Mouse (Mus musculus) CH12.LX (cell line): ENCODE results near the gene Olfr825.

Experiments
- CHD2 ChIP-seq: IDR thresholded peaks from 2 replicates; pipeline ENCODE4 v1.6.1; 2011; ENCODE audit warnings: low read length, improper control_type of control experiment
- CTCF ChIP-seq, 2 experiments: IDR thresholded peaks in 1 of 2; conservative IDR thresholded peaks in 1 of 2; 2 replicates each; pipeline ENCODE4 v1.5.1; 2011 to 2012; ENCODE audit warnings: low read depth in 2 of 2, low read length in 2 of 2, improper control_type of control experiment in 1 of 2, inconsistent platforms in 1 of 2, mild to moderate bottlenecking in 1 of 2, moderate library complexity in 1 of 2
- EP300 ChIP-seq: IDR thresholded peaks from 2 replicates; pipeline ENCODE4 v1.6.1; 2011; ENCODE audit warnings: low read length, improper control_type of control experiment
- ETS1 ChIP-seq: conservative IDR thresholded peaks from 2 replicates; pipeline ENCODE4 v1.6.1; 2012; ENCODE audit warnings: low read depth, mild to moderate bottlenecking, inconsistent platforms, low read length, improper control_type of control experiment, moderate library complexity
- IRF4 ChIP-seq: IDR thresholded peaks from 2 replicates; pipeline ENCODE4 v1.6.1; 2014; ENCODE audit warnings: low read depth, mild to moderate bottlenecking, inconsistent platforms, low read length, improper control_type of control experiment
- PAX5 ChIP-seq: IDR thresholded peaks from 2 replicates; pipeline ENCODE4 v1.6.1; 2012; ENCODE audit warnings: low read length, inconsistent platforms, mixed read lengths
- POLR2A ChIP-seq: IDR thresholded peaks from 2 replicates; pipeline ENCODE4 v1.6.1; 2011; ENCODE audit warnings: low read depth, mild to moderate bottlenecking, improper control_type of control experiment, low read length
- RCOR1 ChIP-seq: conservative IDR thresholded peaks from 2 replicates; pipeline ENCODE4 v1.6.1; 2012; ENCODE audit warnings: low read depth, mild to moderate bottlenecking, inconsistent platforms, low read length, improper control_type of control experiment
- SIN3A ChIP-seq: IDR thresholded peaks from 2 replicates; pipeline ENCODE4 v1.6.1; 2012; ENCODE audit warnings: low read length, improper control_type of control experiment, inconsistent platforms
- SMC3 ChIP-seq: IDR thresholded peaks from 2 replicates; pipeline ENCODE4 v1.6.1; 2011; ENCODE audit warnings: low read depth, low read length, improper control_type of control experiment
- UBTF ChIP-seq: IDR thresholded peaks from 2 replicates; pipeline ENCODE4 v1.6.1; 2012; ENCODE audit warnings: low read depth, mild to moderate bottlenecking, inconsistent platforms, low read length, improper control_type of control experiment, moderate library complexity
- ZC3H11A ChIP-seq: IDR thresholded peaks from 2 replicates; pipeline ENCODE4 v1.6.1; 2012; ENCODE audit warnings: low read depth, mild to moderate bottlenecking, inconsistent platforms, low read length, improper control_type of control experiment

GRCm38 (mm10) chr10:130144121-130144520 is 22.4 kb downstream of the Olfr825 start:
- TF ChIP-seq ETS1 (no peak), POLR2A (no peak), IRF4 (peak; percentile 50; the same call in 1 of the 2 replicates), CHD2 (no peak), SIN3A (no peak), PAX5 (no peak), EP300 (peak; percentile 76), CTCF (conservative IDR thresholded peaks at IDR 0.05 in 1 of 2, IDR thresholded peaks at IDR 0.05 in 1 of 2; ENCODE audit: low read depth in 2 of 2, low read length in 2 of 2) (no peak), SMC3 (no peak), UBTF (no peak), ZC3H11A (no peak), RCOR1 (no peak)
